Mouse (Mus musculus): ENCODE measurements at regions not wholly inside any gene's neighbourhood (a gene's known extent, or its start where the extent isn't known, plus 50 kb on each side); places are given as distances from the start of the nearest gene placed in this dataset.
"Not testable (repeated sequence)": the region's sequence is repeated elsewhere in the genome, so short reads cannot be mapped to it uniquely, and the experiment has no call there.

GRCm38 (mm10) chr5:52010426-52010825 is 179.9 kb downstream of the Dhx15 start:
- no peak for DNase-seq

- no peak for DNase-seq
Measured at GRCm38 (mm10) chr5:52008942-52009341, 181.4 kb downstream of the Dhx15 start.

DNA sequence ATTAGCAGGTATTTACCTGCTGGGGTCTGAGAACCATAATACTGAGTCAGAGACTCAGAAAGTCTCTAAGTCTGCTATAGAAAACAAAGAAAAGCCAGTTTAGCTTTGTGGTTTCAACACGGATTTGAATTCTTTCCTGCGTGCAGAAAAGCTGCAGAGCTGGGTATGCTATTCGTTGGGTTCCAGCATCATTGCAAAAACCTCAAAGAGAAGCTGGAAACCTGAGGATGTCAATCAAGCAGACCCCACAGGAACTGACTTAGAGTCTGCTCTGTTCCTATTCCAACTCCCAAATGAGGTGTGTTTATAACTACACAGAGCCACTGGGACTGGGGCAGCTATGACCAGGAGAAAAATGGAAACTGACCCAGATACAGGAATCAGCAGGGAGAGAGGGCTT is 183.5 kb downstream of the Dhx15 start:
- no peak for DNase-seq

GRCm38 (mm10) chr5:51990847-51991610 is 199.3 kb downstream of the Dhx15 start:
- no peak for DNase-seq

DNA sequence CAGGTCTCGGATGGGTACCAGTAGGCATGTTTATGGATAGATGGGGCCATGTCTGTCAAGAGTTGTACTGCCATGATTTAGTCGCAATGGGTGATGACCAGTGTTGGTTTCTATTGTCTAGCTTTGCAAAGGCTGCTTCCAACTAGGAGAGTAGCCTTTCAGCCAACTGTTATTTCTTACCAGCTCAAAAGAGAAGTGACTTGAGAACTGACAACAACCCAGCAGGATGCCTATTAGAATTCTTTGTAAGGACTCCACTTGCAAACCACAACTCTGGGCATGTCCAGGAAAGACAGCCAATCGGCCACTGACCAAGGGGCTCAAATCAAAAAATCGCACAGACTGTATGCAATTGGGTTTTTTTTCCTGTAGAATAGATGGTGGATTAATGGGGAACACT is 200.9 kb downstream of the Dhx15 start:
- no peak for DNase-seq

DNA sequence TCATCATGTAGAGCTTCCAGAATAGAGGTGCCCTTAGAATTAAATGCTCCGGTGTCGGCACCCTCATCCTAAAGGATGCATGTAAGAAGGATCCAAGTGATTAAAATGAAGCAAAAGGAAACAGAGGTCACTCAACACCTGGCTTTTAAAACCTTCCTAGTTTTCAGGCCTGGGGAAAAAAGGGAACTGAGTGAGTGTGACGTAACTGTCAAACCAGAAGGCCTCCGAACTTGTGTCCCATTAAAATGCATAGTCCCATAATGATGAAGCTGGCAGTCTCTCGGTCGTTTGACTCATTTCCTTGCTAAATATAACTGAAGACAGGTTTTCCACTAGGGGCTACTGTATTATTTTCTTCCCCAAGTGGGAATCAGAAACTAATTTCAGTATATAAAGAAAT is 201.4 kb downstream of the Dhx15 start:
- DNase-seq = no peak

DNA sequence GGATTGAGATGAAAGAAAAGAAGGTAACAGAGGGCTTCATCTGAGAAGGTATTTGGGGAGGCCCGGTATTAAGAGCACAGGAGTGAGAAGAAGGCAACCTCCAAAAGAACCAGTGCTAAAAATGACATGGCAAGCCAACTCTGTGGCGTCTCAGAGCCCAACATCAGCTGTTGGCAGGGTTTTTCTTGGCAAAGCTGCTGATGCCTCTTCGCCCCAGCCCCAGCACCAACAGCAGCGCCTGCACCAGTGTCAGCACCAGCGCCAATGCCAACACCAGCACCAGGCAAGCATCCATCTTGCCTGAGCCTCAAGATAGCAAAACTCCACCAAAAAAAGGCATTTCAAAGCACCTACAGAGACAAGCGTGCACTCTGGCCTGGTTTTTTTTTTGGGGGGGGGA is 205.3 kb downstream of the Dhx15 start:
- DNase-seq = no peak

GRCm38 (mm10) chr5:51982780-51983179 is 207.5 kb downstream of the Dhx15 start:
- no peak for DNase-seq

DNA sequence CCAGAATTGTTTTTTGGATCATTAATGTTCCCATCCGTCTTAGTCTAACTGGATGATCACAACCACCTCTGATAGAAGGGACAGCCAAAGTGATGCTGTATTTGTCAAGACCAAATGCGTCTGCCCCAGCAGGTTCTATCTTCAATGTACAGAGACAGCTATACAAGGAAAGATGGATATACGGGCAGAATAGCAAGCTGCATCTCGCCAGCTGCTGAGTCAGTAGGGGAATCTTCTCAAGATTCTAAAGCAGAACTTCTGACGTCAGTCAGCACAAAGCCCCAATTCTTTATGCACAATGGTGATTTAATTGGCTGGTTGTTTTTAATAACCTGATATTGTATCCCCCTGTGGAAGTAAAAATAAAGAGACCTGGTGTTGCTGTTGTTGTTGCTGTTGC is 209.4 kb downstream of the Dhx15 start:
- DNase-seq = no peak

DNA sequence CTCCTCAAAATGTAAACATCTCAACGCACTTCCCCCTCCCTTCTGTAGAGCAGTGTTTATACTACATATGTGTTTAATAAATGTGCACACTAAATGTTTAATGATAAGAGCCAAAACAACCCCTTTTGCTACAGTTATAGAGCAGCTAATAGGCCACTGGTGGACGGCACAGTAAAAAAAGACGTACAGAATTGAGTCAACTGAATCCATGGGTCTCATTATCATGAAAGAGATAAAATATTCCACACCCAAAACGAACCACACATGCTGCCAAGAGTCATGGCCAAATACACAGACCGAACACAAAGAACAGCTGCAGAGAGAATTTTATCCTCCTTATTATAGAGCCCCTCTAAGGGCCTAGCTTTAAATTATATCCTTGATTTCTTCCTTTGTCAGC is 237.8 kb downstream of the Dhx15 start:
- no peak for DNase-seq

GRCm38 (mm10) chr5:51949996-51950395 is 240.3 kb downstream of the Dhx15 start:
- no peak for DNase-seq

DNA sequence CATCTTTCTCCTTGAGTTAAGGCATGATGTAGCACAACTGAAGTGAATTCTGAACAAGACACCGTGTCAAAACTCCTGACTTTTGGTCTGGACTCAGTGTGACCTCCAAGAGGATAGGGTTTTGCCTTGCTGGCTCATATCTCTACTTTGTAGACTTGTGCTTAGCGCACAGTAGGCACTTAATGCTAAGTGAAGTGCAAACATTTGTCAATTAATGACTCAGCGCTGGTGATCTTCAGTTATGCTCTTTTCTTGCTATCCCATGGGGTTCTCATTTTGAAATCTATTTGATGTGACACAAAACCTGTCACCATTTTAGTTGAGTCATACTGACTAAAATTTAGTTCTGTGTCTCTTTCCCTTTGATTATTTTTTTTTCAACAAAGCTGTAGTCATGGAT is 244.3 kb downstream of the Dhx15 start:
- DNase-seq = no peak

DNA sequence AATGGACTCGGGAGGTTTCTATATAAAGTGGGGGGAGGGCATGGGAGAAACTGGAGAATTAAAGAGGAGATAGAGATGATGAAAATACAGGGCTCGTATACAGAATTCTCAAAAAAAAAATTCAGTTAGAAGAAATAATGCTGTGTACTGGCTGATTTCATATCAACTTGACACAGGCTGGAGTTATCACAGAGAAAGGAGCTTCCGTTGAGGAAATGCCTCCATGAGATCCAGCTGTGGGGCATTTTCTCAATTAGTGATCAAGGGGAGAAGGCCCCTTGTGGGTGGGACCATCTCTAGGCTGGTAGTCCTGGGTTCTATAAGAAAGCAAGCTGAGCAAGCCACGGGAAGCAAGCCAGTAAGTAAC is 248.4 kb downstream of the Dhx15 start:
- not testable (repeated sequence) for DNase-seq

GRCm38 (mm10) chr5:51941255-51941924 is 248.9 kb downstream of the Dhx15 start:
- no peak for DNase-seq

DNA sequence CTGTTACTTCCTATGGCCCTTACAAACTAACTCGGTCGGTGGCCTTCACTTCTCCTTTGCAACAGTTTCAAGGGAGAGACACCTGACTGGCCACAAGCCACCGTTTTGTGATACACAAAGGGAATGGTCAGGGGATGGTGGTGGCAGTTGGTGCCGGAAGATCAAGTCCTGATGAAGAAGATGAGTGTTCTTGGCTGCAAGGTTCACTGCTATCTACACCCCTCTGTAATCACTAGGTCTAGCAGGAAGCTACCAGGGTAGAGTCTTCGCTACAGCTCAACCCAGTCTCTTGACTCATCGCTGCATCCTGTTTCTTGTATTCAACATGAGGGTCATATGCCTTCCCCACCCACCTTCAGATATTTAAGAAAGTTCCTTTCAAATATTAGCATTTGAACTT is 251.5 kb downstream of the Dhx15 start:
- DNase-seq = no peak

DNA sequence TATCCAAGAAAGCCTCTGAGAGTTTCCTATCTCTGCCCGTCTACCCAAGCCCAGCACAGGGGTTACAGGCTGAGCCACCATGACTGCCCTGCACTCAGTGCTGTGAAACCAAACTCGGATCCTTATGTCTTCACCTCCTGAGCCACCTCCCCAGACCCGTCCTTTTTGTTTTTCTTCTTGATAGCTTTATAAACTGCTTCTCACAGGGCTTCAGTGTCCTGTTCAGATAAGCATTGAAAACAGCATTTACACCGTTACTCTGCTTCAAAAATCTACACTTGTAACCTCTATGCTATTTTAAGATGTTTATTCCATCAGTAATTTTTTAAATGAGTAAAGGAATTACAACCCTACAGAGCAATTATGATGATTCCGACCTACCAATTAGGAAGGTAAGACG is 253.0 kb downstream of the Dhx15 start:
- no peak for DNase-seq

- no peak for DNase-seq
Measured at GRCm38 (mm10) chr5:51935391-51936354, 254.6 kb downstream of the Dhx15 start.

DNA sequence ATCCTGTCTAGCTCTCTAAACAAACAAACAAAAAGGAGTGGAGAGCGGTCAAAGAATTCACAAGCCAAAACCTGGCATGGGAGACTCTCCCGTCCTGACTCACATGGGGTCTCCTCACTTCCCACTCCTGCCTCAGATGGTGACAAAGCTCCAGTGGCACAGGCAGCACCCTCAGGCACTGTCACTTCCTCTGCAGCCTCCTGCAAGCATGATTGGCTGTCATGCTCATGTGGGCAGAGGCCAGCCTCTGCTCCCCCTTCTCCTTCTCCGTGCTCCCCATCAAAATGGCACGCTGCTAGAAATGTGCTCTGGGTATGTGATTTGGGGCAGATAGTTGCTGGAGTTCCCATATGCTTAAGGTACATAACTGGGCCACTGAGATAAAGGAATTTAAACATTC is 255.4 kb downstream of the Dhx15 start:
- DNase-seq = no peak

DNA sequence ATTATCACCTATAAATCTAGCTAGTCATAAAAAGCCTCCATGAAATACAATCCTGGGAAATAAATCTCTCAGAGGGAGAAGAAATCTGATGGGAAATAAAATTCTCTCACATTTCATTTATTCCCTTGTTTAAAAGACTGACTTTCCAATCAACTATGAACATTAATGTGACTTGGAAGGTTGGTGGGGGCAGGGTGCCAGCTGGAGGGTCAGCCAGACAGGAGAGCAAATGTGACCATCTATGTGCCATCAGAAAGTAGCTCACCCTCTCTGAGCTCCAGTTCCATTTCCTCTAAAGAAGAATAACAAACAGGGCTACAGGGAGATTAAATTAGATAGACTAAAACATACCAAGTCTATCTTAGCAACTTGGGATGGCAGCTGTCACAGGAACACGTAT is 257.0 kb downstream of the Dhx15 start:
- DNase-seq = no peak

- no peak for DNase-seq
Measured at GRCm38 (mm10) chr5:51930416-51930815, 259.9 kb downstream of the Dhx15 start.

- DNase-seq = no peak
Measured at GRCm38 (mm10) chr5:51928801-51929200, 261.5 kb downstream of the Dhx15 start.

DNA sequence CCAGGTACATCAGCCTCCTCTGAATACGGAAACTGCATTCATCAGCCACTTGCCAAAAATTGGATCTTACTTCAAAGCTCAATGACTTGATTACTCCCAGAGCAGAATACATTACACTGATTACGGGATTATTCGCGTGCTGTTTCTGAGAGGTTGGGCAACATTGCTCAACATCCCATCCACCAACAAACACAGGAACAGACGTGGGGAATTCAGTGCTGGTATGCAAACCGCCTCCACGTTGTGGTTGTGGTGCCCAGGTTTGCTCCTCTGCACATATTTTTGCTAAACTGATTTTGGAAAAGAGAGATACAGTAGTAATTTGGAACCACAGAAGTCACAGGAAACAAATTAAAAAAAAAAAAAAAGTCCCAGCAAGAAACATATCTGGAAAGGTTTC is 266.9 kb downstream of the Dhx15 start:
- DNase-seq = no peak

- DNase-seq = no peak
Measured at GRCm38 (mm10) chr5:51922973-51923372, 267.3 kb downstream of the Dhx15 start.

- no peak for DNase-seq
Measured at GRCm38 (mm10) chr5:51922494-51922893, 267.8 kb downstream of the Dhx15 start.
